Mouse (Mus musculus) heart, embryonic 11.5 days (tissue): Measurements from ENCODE around the gene Thbs1. TPM values are rescaled to one million over a fixed set of nuclear protein-coding genes. Genes with fewer than 3 reads are reported as not detected.

Experiments used
- ATAC-seq: fragments of 200-750 bp; cut with Nextera tagmentation; replicated peaks from 2 replicates; pipeline ENCODE4 v1.8.0; 2017; ENCODE audit warnings: moderate library complexity; ENCODE audit not compliant: insufficient number of reproducible peaks, low FRiP score, low TSS enrichment
- H3K27ac ChIP-seq: fragments of 300-500 bp; sonication (generic); 2 replicates; pipeline ENCODE4 v1.5.1; 2014; ENCODE audit warnings: mild to moderate bottlenecking, low read depth, low read length
- H3K27me3 ChIP-seq: fragments of 300-500 bp; sonication (generic); 2 replicates; pipeline ENCODE4 v1.6.1; 2014; ENCODE audit warnings: mild to moderate bottlenecking, low read length, mixed read lengths; ENCODE audit not compliant: control insufficient read depth, insufficient read depth
- H3K36me3 ChIP-seq: fragments of 300-500 bp; sonication (generic); 2 replicates; pipeline ENCODE4 v1.6.1; 2014; ENCODE audit warnings: mild to moderate bottlenecking, low read length, moderate library complexity, mixed read lengths; ENCODE audit not compliant: control insufficient read depth, insufficient read depth
- H3K4me1 ChIP-seq: fragments of 300-500 bp; sonication (generic); 2 replicates; pipeline ENCODE4 v1.6.1; 2014; ENCODE audit warnings: low read length; ENCODE audit not compliant: control insufficient read depth, insufficient read depth
- H3K4me2 ChIP-seq: fragments of 300-500 bp; sonication (generic); 2 replicates; pipeline ENCODE4 v1.6.1; 2014; ENCODE audit warnings: mild to moderate bottlenecking, moderate library complexity
- H3K4me3 ChIP-seq: fragments of 300-500 bp; sonication (generic); 2 replicates; pipeline ENCODE4 v1.5.1; 2014; ENCODE audit warnings: low read depth, low read length
- H3K9ac ChIP-seq: fragments of 300-500 bp; sonication (generic); 2 replicates; pipeline ENCODE4 v1.6.1; 2014; ENCODE audit warnings: mild to moderate bottlenecking, low read depth, low read length, moderate library complexity
- H3K9me3 ChIP-seq: fragments of 300-500 bp; sonication (generic); replicated peaks from 2 replicates; pipeline ENCODE4 v1.6.1; 2016; ENCODE audit warnings: low read length; ENCODE audit not compliant: control insufficient read depth
- WGBS: fragments of 180-500 bp; shearing (Covaris S2); extraction: QIAGEN DNeasy Blood & Tissue Kit; methylation state at CpG from one replicate; pipeline ENCODE4 v1.1.7; 2014; ENCODE audit not compliant: insufficient replicate concordance; 5-methylcytosine and 5-hydroxymethylcytosine counted together
- polyA plus RNA-seq: library from polyadenylated mRNA; unstranded; fragments of >200 nt; fragmentation: Nextera tagmentation; extraction: Ambion mirVana; gene quantifications from 2 replicates; pipeline ENCODE4 v1.2.1, GENCODE M21; 2014

Gene Thbs1
- polyA plus RNA-seq, 1 experiment from 2014 or later, result 45.5 TPM

GRCm38 (mm10) chr2:118164137-118164536 is 52.5 kb downstream of the Thbs1 start:
- H3K36me3 ChIP-seq, result no peaks in the 10 kb centered on the region
- H3K27me3 ChIP-seq, result no peaks in the 10 kb centered on the region
- H3K9ac ChIP-seq, result no peak overlapping the region
- no peak overlapping the region for H3K4me3 ChIP-seq
- H3K9me3 ChIP-seq, result no peaks in the 10 kb centered on the region
- 84% methylated on average over 6 of the region's 6 CpGs for WGBS
- no peak overlapping the region for H3K4me2 ChIP-seq
- ATAC-seq, result no peak
- H3K4me1 ChIP-seq, result 0 out of 2 replicates have a peak, but pooled peaks cover 4% of the 10 kb centered on the region
- no peak overlapping the region for H3K27ac ChIP-seq

- Histone ChIP-seq H3K4me2 (no peak overlapping the region), H3K36me3 (no peaks in the 10 kb centered on the region), H3K27me3 (no peaks in the 10 kb centered on the region), H3K4me1 (no peaks in the 10 kb centered on the region), H3K9ac (no peak overlapping the region), H3K27ac (no peak overlapping the region), H3K9me3 (no peaks in the 10 kb centered on the region), H3K4me3 (no peak overlapping the region)
- ATAC-seq, result no peak
- WGBS, result 79% methylated on average over 2 of the region's 2 CpGs
Measured at GRCm38 (mm10) chr2:118165691-118166090, 54.0 kb downstream of the Thbs1 start.

- Histone ChIP-seq H3K9me3 (no peaks in the 10 kb centered on the region), H3K9ac (no peak overlapping the region), H3K4me2 (no peak overlapping the region), H3K4me1 (no peaks in the 10 kb centered on the region), H3K27ac (no peak overlapping the region), H3K27me3 (no peaks in the 10 kb centered on the region), H3K36me3 (no peaks in the 10 kb centered on the region), H3K4me3 (no peak overlapping the region)
- 54% methylated on average over 4 of the region's 4 CpGs for WGBS
- ATAC-seq, result no peak
Measured at GRCm38 (mm10) chr2:118167731-118168130, 56.1 kb downstream of the Thbs1 start.

GRCm38 (mm10) chr2:118168225-118168624 is 56.5 kb downstream of the Thbs1 start:
- no peak overlapping the region for H3K9ac ChIP-seq
- no peak overlapping the region for H3K4me2 ChIP-seq
- no peaks in the 10 kb centered on the region for H3K4me1 ChIP-seq
- WGBS, result 67% methylated on average over 1 of the region's 1 CpGs
- no peaks in the 10 kb centered on the region for H3K27me3 ChIP-seq
- H3K36me3 ChIP-seq, result no peaks in the 10 kb centered on the region
- H3K27ac ChIP-seq, result no peak overlapping the region
- no peaks in the 10 kb centered on the region for H3K9me3 ChIP-seq
- no peak overlapping the region for H3K4me3 ChIP-seq
- no peak for ATAC-seq

- Histone ChIP-seq H3K9ac (no peak overlapping the region), H3K36me3 (no peaks in the 10 kb centered on the region), H3K4me3 (no peak overlapping the region), H3K9me3 (0 out of 2 replicates have a peak, but pooled peaks cover 3% of the 10 kb centered on the region), H3K4me2 (no peak overlapping the region), H3K4me1 (0 out of 2 replicates have a peak, but pooled peaks cover 3% of the 10 kb centered on the region), H3K27ac (no peak overlapping the region), H3K27me3 (no peaks in the 10 kb centered on the region)
- 79% methylated on average over 10 of the region's 10 CpGs for WGBS
- ATAC-seq, result no peak
Measured at GRCm38 (mm10) chr2:118174558-118175383, 63.1 kb downstream of the Thbs1 start.

Other genes with a start within 250 kb of the Thbs1 start
- gene Fsip1, start 145.1 kb downstream of the Thbs1 start, polyA plus RNA-seq, result 0.14 and 0.34 TPM in 2 replicates